Mouse (Mus musculus) layer of hippocampus, postnatal 36 days (tissue): ENCODE measurements at regions not wholly inside any gene's neighbourhood (a gene's known extent, or its start where the extent isn't known, plus 50 kb on each side); places are given as distances from the start of the nearest gene placed in this dataset.

Experiments
- DNase-seq, 2 experiments: peaks; one replicate each; pipeline ENCODE4 v3.0.0; 2022

DNA sequence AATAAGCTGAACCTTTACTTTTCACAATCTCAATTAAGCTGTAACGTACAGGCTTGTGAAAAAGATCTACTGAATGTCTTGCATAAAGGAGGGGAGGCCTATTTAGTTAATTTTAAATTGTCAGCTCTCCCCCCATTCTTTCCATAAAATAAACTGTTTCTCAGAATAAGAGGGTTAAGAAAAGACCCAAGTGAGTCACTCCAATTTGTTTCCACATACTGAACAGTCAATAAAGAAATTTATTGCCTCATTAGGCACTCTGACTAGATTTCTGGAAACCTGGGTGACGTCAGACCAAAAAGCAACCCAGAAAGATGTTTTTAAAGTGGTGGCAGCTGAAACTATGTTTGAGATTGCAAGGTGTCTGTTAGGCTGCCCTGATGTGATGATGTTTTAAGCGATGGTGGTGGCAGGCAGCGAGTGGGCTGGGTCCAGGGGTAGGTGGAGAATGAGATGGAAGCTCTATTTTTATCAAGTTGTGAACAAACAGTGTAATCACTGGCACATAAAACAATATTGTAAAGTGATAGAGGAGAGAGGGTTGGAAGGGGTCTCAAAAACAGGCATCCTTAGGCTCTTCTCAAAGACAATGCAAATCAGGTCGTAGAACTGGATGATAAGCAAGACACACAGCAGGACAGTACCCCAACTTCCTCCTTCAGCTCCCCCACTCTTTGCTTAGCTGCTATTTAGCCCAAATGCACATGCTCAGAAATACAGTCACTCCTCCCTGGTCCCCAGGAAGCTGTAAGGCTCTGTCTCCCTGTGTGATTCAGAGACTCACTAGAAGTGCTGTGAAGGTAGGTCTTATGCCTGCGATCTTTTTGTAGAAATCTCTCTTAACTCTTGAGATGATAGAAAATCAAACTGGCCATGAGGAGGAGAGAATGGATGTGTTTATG lies 288.0 kb downstream of the Usp25 start:
- no peak for DNase-seq

DNA sequence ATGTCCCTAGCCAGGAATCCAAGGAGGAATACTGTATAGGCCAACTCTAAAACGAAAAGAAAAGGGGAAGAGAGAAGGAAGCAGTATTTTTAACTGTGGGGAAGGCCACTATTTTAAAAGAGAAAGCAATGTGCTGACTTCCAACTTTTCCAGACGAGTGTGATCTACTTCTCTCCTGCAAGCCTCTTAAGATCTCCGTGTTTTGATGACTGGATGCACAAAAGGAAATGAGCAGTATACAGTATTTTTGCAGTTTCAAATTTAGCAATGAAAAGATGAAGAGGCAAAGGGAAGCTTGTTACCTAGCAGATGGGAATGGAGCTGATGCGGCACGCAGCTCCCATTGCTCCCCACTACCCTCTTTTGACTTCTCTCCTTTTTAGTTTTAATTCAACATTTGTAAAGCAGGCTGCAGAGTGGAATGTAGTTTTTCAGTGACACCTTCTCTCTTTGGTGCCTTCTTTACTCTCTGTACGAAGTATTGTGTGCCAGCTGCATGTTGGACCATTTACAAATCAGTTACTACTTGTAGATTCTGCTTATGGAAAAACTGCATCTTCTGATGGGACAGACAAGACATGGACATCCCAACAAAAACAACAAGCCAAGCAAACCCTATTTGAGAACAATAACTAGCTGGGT lies 287.2 kb downstream of the Usp25 start:
- no peak for DNase-seq

DNA sequence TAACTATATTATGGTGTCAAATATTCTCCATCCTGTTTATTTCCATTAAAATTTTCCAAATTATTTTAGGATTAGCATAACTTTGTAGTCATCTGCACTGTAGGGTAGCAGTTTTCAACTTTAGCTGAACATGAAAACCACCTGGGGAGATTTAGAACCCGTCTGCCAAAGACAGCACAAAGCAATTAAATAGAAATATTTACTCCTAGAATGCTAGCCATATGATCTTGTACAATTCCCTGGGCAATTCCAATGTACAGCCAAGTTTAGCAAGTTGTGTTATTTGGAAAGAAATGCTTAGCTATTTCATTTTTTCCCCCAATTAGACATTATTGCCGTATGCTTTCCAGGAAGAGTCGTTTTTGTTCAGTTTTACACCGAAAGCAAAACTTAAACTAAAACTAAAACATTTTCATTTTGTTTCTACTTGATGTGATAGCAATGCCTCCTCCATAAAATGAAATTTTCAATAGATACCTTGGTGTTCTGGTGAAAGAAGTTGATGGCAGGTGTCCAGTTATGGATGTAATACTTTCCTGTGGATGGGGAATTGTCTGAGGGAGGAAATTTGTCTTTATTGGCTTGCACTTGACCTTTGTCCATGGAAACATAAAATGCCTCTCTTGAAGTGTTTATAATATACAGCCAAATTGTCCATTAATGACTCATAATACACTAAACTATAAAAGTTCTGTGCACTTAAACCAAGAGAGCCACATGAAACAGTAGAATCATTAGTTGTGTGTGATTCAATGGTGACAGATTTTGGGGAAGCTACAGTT lies 282.3 kb downstream of the Usp25 start:
- DNase-seq = no peak

DNA sequence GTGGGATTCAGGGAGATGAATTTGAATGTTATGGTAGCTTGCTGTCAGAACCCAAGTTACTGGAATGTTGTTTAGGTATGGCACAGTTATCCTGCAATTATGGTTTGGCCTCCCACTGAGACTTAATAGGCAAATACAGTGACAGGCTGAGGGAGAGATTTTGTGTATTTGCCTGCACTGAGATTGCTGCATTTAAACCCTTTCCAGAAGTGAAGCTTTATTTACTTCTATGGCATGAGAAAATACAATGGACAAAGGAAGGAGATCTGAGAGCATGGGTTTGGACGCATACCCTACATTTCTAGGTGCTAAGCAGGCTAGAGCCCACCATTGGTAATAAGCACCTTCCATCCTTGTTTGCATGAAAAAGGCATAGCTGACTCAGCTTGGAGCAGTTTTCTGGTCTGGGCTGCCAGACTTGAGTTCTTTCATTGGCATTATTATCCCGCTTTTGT lies 278.8 kb downstream of the Usp25 start:
- no peak for DNase-seq

DNA sequence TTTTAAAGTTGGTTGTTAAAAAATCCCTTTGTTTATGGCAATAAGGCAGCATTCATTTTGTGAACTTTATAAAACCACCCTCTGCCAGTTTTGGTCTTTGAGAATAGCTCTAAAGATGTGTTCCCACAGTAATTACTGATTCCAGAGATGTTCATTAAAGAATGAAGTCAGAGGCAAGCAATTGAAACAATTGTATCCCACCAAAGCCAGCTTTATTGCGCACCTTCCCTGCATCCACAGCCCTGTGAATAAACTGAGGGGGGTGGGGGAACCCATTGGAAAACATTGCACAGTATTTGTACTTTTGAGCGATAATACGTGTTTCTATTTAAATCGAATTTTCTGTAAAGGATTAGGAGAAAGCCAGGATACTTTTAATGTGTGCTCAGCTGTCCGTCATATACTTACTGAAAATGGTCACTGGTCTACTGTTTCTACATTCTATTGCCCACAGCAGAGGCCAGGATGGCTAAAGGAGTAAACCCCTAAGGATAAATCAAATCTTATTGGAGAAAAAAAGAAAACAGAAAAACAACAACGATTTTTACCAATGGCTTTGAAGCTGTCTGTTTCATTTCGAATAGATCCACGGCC lies 278.3 kb downstream of the Usp25 start:
- DNase-seq = peak in 1 of 2 experiments; percentile 23

DNA sequence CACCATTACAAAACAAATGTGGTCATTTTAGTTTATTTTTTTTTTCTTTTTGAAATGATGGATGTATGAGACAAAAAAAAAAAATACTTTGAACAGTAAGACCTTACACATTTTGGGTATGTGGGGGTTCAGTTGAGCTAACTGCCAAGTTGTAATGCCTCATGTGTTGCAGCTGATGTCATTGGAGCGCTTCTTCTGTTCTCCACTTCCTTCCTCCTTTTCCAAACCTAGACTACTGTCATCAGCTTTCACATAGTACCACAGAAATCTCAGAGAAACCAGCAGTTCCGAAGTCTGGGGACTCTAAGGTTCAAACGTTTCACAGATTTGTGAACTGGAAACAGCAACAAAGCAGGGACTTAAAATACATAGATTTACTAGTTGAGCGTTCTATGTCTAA lies 270.7 kb downstream of the Usp25 start:
- DNase-seq = no peak

DNA sequence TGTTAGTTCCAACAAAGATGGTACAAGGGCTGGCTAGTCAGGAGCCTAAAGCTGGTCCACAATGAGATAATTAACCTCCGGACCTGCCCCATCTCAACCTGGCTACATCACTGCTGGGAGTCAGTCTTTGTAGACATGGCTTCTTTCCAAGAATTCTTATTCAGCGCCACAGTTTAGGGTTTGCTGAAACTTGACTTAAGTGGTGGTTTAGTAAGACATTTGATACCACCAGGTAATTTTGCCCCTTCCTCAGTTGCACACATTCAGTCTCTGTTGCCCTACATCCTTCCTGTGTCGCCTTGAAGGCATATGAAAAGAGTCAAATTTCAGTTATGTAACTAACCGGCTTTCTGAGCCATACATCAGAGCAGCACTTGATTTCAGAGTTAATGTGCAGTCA lies 266.4 kb downstream of the Usp25 start:
- no peak for DNase-seq

DNA sequence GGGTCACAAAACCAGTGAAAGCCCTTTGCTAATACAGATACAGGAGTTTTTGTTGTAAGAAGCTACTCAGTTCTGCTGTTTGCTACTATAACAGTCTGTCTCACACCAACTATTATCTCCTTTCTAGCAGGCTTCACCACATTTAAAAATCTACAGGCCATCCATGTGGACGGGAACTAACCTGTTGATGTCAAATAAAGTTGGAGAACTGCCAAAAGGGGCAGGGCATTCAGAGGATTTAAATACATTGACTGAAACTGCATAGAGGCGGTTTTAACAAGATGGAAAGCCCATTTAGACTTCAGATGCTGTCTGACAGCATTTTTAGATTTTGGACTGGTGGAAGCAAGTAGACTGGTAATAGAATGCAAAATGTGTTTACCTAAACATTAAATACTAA lies 266.0 kb downstream of the Usp25 start:
- no peak for DNase-seq

DNA sequence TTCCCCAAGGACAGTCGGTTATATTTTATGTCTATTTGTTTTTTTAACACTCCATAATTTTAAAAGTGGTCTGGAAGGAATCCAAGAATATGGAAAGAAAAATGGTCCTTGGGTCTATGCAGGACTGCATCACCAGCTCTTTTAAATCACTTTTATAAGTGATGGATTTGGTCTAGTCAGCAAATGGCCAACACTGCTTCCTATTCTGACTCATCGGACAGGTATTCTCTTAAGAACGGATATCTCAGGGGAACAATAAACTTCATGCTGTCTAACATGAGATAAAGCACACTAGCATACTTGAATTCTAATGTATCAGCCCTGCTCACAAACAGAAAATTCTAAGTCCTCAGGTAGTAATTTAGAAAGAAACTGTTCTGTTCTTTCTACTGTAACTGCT lies 259.8 kb downstream of the Usp25 start:
- no peak for DNase-seq

DNA sequence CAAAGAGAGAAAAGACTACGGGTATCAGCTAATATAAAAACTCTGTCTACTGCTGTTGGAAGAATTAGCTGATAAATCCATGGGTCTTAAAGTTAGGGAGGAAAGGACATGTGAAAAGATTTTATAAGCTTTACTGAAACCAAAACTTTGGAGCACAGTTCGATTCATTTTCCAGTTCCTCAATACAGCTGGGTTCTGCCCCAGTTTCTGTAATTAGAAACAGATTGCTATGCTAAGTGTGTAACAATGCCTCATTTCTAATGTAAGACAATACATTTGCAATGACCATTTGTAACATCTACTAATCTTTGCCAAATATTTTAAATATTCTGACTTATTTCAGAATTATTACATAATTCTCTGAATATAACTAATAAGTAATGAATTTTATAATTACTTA lies 255.4 kb downstream of the Usp25 start:
- DNase-seq = no peak

DNA sequence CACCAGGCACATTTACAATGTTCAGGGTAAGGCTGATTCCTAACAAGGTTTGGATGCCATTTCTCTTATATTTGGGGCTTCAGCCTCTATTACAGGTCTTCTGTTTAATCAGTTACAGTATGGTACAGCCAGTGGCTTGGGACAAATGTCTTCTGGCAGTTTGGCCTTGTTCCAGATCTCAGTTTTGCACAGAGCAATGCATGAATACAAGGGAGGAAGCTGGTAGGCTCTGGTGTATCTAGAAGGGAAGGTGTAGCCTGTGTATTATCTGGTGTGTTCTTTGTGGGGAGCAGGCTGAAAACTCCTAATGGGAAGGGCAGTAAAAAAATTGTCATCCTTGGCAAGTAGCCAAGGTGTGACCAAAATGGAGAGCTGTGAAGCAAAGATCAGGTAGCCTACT lies 254.2 kb downstream of the Usp25 start:
- DNase-seq = no peak

DNA sequence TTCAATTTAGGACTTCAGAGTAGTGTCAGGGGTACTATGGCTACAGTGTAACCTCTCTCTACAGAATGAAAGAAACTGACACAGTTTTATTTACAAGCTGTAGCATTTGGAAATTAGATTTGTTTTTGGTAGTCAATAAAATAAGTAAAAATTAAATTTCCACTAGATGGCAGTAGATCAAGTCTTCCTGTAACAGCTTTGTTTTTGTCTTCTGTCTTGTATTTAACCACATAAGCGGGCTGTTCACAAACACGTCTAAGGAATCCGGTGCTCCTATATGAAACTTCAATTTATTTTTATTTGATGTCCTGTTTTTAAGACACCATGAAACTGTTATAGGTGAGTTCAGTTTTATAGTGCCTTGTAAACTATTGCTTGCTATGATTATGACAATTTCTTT lies 238.8 kb downstream of the Usp25 start:
- DNase-seq = no peak

DNA sequence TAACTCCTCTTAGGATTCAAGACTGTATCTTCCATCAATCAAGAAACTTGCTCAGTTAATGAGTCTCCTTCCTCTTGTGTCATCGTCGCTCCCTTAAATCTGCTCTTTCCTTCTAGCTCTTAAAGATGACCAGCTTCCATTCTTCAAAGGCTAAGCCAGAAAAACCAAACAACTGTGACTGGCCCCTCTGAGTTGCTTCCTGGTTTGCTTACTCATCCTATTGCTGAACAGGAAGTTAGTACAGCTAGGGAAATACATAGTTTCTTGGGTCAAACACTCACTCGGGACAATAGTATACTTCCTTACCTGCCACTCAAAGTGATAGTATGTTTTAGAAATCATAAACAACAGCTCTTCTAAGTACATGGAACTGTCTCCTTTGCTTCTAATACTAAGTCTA lies 237.9 kb downstream of the Usp25 start:
- no peak for DNase-seq

DNA sequence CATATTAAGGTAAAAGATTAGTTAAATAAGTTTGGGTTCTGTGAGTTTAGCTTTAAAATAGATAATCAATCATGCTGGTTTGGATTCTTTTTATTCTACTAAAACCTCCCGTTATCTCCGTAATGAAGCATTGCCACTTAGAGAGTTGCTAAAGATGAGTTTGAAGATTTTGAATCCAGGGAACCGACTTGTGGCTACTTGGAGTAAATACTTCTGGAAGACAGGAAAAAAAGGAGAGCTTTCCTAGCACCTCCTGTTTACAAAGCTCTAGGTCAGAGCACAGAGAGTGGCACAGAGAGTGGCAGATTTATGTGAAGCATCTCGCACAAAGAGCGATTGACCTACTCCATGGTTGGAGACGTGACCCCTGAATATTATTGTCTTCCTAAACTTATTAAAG lies 227.4 kb downstream of the Usp25 start:
- DNase-seq = no peak

DNA sequence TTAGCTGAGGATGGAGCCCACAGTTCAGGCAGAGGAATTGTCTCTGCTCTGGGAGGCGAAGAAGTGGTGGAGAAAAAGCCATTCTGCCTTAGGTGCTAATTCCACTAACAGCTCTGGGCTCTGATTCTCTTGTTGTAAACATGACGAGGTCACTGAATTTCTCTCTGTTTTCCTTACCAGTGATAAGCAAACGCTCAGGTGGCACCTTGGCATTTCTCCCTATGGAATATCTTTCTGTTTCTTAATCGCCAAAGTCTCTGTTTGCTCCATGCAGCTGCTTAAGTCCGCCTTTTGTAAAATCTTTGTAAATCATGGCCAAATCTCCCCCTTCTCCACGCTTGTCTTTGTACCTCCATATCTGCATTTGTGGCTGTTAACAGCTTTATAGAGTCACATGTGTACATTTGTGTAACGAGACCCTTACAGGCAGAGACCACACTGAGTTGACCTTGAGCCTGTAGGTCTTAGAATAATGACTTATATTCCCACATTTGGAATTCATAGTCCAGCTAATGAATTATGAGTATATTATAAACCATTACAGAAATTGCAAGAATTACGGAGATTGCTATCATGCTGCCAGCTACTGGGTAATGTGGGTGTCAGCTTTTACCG lies 225.8 kb downstream of the Usp25 start:
- DNase-seq = peak in 1 of 2 experiments; percentile 20

DNA sequence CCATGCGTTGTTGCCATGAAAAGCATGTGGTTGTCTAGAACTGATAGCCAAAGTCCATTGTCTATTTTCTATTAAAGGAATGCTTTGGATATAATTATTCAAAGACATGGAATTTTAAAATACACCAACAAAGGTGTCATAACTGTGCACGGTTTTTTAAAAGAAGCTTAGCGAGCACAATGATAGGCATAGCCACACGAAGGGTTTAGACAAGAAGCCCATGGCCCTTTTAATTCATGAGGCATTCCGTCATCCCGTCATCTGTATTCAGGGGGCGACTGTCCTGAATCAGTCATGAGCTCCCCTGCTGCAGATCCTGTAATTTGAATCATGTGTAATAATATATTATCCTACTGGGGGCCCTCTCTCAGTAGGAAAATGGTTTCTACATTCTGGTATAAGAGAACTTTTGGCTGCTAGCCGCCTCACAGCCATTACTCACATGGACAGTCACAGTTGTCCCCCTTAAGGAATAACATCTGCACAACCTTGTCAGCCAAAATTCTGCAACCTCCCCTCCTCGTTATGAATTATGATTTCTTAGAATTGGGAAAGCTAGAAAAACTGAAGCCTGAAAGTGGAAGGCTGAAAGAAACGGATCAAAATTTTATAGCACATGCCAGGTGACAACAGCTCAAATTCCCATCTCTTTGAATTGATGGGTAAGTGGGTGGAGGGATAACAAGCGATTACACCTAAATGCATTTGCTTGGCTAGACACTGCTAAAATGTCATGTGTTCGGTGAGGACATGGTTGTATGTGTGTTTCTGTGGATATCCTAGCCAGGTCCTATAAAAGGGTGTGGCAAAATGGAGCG lies 225.1 kb downstream of the Usp25 start:
- DNase-seq = peak; percentile 23 to 25

DNA sequence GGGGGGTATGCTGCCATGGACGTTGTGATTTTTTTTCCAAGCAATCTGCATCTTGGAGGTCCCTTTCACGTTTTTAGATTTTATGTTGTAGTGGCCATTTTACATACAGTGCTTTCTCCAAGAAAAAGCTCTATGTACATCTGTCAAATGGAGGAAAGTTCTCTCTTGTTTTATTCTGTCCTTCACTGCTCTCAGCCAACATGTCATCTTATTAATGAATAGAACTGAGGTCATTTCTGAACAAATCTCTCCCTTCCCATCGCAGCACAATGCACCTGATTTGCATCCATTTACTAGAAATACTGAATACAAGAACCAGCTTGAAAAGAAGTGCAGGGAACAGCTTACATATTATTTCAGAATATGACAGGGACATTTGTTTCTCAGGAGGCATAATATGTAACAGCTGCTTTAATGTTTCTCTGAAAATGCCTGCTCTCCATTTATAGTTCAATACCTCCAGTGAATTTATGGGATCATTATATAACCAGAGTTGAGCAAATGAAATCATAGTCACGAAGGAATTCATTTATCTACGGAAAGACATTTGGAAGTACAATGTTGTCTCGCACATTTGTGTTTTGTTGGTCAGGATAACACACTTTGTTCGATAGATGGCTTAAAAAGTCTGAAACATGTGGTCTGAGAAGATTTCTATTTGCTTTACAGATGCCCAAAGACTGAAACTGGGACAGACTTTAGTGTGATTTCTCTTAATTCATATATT lies 224.3 kb downstream of the Usp25 start:
- DNase-seq = no peak

DNA sequence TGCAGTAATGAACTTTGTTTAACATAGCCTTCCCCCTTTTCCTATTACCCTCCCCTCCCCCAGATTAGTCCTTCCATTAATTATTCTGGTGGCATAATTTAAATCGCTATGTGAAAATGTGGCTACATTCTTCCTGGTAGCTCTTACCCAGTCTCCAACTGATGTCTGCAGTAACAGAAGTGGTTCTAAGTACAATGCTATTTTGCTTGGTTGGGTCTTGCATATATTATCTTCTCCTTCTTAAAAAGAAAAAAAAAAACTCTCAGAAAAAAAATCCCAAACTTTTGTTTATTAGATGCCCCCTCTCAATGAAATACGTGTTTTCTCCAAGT lies 223.7 kb downstream of the Usp25 start:
- DNase-seq = no peak

DNA sequence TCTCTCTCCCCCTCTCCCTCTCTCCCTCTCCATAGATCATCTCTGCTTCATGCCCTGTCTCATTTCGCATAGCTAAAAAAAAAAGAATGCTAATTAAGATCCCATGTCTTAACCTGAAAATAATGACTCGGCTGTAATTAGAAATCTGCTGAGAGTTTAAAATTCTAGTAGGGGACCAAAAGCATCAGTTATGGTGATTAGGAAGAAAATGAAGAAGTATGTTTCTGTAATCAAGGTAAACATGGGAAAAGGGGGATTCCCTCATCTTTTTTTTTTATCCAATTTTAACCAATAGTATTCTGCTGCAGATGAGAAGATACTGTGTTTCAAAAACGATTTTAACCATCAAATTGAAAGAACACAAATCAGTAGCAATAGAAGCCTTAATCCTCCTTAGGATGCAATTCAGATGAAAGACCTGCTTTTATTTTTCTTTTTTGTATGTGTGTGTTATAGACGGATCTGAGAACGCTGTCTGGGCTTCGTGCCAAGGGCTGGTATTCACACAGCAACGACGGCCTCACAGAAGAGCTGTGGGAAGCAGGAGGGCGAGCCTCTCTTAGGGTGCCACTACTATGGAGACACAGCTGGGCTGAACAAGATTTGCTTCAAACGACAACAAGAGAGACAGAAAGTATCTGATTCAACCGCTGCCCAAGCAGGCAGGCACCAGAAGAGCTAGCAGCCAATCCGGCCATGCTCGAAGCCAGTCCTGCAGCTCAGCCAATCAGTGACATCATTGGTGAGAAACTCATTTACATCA lies 223.2 kb downstream of the Usp25 start:
- DNase-seq = peak; percentile 83

DNA sequence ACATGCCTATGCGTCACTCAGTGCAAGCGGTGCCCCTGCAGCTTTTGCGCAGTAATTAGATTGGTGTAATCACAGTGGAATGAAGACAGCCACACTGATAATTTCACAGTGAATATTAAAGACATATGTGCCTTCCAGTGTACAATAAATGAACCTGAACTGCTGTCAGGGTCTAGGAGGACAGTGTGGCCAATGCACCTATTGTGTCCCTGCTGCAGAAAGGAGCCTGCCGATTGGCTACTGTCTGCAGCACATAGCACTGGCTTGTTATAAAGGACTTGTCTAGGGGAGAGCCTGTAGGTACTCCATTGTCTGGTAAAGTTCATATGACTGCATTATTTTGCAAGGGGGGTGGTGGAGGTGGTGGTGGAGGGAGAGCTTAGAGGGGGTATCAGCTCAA lies 222.5 kb downstream of the Usp25 start:
- DNase-seq = peak; percentile 42 to 47
